Mouse (Mus musculus) CD4-positive helper T cell, adult 2 months (primary cell): Measurements from ENCODE around the gene Slc2a6.

Source experiments
- DNase-seq: peaks from one replicate; pipeline ENCODE4 v3.0.0-alpha.2; 2012; ENCODE audit warnings: low read depth, missing footprints, low spot score

Gene Slc2a6

DNA sequence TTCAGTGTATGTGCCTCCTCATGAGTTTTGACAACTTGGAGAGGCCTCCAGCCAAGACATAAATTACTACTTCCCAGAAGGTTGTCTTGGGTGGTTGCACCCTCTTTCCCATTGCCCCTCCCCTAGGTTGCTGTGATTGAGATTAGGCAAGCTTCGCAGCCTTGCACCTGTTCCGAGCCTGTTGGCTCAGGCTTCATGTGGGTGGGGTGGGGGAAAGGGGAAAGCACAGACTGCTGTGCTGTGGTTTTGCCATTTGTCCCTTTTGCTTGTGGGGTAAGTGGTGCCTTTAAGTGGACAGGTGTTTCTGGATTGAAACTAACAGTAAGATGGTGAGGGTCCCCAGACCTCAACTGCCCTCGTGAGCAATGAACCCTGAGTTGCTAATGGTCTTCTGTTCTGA is 8.2 kb upstream of the Slc2a6 start:
- DNase-seq, result no peak

DNA sequence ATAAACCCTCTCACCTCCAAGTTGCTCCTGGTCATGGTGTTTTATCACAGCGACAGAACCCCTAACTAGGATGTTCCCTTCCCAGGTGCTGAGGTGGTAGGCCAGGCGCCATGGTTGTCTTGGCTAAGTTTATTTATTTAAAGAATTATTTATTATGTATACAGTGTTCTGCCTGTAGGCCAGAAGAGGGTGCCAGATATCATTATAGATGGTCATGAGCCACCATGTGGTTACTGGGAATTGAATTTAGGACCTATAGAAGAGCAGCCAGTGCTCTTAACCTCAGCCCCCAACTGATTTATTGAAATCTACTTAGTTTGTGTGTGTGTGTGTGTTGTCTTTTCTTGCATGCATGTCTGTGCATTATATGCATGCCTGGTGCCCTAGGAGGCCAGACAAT is 4.6 kb upstream of the Slc2a6 start:
- DNase-seq, result no peak

DNA sequence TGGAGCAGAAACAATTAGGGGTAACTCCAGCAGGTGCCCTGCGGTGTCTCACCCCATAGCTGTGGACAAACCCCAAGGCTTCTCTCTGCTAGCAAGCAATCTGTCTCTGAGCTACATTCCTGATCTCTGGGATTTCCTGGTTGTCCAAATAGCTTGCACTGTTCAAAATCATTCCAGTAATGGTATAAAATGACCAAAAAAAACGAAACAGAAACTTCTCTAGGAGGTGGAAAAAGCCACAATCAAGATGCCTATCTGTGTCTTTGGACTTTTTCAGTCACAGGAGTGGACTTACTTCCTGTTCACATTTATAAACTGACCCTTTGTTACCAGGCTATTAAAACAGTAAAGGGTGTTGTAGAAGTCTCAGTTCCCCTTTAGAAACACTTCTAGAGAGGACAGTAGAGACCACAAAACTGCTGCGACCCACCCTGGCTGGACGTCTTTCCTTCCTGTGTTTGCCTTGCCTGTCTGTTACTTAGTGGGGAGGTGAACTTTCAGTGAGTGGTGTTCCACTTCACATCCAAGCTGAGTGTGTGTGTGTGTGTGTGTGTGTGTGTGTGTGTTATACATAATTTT is 728 bp upstream of the Slc2a6 start:
- DNase-seq, result no peak

DNA sequence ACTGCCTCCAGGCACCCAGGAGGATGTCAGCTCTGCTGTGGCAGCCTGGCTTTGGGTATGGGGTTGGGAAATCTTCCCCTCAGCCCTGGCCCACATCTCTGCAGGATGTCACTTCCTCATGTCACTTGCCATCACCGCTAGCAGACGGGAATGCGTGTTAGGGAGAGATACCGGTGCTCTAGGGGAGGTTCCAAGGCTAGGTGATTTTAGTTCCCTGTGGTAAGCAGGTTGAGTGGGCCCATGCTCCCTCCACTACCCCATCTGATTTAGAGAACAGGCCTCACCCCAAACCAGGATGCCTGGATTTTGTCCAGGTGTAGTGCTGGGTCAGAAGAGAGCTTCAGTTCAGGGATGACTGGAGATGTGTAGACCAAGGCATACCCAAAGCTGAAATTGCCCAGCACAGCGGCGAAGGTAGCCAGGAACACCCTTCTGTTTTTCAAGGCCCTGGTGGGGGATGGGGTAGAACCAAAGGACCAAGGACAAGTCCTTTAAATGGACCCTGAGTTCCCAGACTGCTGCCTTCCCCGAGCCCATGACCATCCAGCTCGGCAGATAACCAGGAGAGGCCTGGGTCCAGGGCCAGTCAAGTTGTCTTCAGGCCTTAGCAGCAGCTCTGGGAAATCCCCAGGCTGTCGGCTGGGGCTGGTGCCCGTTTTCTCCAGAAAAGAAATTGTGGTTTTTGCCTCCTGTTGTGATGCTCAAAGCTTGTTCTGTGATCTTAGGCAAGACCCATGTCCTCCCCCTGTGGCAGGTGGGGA is 761 bp downstream of the Slc2a6 start:
- peak; percentile 47 for DNase-seq

DNA sequence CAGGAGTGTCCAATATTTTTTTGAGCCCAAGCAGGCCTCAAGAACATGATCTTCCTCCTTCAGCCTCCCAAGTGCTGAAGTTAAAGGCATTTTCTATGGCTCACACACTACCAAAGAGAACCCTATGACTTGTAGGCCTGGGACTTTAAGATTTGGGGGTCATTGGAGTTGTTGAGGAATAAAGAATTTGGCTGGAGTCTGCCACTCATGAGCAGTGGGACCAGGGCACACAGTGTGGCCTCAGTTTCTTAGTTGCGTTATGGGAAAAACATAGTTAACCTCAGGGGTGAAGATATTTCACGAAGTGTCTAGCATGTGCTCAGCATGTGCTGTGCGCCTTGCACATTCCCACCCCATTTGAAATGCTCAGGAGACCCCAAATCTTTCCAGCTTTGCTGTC is 1.5 kb downstream of the Slc2a6 start:
- DNase-seq, result no peak

DNA sequence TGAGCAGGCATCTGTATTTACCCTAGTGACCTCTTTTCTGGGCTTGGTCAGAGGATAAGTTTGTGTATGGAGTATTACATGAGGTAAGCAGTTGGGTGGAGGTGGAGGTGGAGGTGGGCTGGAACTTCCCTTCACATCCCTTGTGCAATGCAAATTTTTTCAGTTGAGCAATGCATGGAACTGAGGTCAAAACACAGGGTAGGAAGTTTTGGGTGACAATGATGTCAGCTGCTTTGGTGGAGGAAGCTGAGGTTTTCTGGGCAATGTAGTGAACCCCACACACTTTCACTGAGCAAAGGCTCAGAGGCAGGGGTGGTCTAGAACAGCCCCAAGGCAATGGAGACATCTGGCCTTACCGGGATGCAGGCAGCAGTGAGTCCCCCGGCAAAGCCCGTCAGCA is 2.3 kb downstream of the Slc2a6 start:
- peak; percentile 39 for DNase-seq

DNA sequence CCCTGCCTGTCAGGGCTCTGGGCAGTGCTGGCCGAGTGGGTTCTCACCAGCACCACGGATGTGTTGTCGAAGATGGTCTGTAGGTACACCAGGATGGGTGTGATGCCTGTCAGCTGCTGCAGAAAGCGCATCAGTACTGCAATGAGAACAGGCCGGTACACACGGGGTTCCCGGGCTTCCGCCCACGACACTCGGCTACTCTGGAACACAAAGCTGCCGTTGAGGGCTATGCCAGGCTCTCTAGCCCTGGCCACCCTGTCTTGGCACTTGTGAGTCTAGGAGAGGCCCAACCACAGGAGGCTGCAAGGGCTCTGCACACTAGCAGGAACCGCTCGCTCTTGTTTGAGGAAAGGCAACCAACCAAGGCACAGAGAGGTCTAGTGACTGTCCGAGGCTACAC is 3.7 kb downstream of the Slc2a6 start:
- no peak for DNase-seq

DNA sequence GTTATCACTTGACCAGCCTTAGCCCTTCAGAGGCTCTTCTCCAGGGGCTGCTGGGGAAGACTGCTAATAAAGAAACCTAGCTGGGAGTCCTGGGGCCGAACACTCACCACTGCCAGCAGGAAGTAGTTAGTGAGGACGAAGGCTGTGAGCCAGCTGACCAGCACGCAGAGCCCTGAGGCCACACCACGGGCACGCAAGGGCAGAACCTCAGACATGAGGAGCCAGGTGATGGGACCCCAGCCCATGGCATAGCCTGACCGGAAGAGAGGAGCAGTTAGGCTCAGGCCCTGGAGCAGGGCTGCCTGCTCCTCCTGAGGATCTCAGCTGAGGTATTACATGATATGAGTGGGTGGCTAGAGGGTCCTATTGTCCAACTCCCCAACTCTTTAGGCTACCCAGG is 5.2 kb downstream of the Slc2a6 start:
- DNase-seq, result no peak

DNA sequence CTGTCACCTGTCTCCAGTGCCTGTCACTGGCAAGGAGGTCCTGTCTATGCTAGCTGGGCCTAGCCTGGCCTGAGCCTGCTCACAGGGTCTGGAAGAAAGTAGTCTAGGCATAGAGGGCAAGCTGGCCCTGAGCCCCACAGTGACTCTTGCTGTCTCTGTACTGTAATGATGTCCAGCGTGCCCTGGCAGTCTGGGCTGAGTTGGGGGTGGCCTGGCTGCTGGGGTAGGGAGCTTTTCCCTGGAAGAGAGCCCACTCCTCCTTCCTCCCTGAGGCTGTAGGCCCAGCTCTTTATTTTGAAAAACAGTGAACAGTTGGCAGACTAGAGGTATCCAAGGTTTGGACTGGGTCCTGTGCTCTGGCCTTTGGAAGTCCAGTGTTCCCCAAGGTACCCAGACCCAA is 6.7 kb downstream of the Slc2a6 start:
- DNase-seq, result no peak

DNA sequence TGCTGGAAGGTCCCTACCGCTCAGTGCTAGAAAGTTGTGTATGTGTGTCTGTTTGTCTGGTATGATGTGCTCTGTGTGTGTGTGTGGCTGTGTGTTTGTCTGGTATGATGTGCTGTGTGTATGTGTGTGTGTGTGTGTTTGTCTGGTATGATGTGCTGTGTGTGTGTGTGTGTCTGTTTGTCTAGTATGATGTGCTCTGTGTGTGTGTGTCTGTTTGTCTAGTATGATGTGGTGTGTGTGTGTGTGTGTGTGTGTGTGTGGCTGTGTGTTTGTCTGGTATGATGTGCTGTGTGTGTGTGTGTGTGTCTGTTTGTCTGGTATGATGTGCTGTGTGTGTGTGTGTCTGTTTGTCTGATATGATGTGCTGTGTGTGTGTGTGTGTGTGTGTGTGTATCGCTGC is 8.3 kb downstream of the Slc2a6 start:
- DNase-seq, result no peak

DNA sequence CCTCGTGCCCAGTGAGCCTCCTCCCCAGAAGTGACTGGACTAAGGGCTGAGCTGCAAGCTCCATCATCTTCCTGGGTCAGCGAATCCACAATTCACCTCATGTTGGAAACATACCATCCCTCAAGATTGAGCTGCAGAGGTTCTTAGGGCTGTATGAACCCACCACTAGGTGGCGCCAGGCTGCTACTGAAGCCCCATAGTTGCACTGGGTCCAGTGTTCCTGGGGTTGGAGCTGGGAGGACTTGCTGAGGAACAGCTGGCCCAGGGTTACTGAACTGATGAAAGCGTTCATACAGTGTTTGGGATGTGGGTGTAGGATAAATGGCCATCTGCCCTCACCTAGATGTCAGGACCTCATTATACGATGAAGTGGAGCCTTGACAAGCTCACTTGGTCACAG is 10.0 kb downstream of the Slc2a6 start:
- DNase-seq, result peak; percentile 62

DNA sequence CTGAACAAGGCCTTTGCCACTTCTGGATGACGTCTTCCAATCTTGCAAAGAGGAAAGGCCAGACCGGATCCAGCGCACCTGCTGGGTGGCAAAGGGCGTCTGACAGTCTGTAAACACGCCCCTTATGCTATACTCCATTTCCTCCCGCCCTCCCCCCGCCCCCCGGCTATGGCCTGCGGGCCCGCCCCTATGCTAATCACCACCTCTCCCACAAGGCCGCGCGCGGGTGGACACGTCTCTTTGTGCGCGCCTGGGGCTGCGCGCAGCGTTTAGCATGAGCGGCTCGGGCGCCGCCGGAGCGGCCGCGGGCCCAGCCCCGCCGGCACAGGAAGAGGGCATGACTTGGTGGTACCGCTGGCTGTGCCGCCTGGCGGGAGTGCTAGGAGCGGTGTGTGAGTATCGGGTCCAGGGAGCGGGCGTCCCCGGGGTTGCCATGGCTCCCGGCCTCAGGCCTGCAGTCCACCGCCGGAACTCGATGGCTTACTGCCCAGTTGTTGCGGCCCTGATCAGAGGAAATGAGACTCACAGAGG is 18.0 kb downstream of the Slc2a6 start, which contains the start of gene Cacfd1:
Gene Cacfd1, plus strand, starts transcription at position 213 of the 531 bp plus-strand sequence.
- DNase-seq, result peak; percentile 96

DNA sequence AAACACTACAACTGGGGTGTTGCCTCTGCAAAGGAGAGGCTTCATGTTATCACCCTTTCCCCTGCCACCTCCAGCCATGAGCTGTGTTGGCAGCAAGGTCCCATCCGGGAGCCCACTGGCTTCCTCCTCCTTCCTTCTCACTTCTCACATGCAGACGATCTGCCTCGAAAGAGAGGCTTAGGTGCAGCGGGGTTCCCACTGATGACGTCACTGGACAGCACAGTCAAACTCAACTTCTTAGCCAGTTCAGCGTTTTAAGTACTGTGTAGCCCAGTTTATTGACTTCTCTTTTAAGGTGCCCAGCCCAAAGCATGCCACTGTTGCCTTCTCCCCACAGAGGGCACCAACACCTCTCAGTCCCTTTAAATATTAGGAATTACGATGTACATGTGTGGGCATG is 20.1 kb downstream of the Slc2a6 start:
- DNase-seq, result no peak

DNA sequence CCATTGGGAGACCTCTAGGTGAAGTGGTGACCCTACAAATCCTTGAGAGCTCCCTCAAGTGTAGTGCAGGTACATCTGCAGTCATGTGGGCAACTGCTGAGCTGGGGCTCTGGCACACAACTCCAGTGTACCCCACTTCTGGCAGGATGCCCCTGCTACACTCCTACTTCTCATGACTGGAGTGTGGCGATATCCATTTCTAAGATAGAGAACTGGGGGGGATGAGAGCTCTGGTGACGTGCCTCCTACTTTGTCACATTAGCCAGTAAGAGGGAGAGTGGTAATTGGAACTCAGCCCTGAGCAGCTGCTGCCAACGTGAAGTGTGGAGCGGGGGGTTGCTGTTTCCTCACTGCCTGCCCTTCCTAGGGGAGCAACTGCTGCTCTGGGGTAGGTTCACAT is 21.5 kb downstream of the Slc2a6 start:
- DNase-seq, result no peak

DNA sequence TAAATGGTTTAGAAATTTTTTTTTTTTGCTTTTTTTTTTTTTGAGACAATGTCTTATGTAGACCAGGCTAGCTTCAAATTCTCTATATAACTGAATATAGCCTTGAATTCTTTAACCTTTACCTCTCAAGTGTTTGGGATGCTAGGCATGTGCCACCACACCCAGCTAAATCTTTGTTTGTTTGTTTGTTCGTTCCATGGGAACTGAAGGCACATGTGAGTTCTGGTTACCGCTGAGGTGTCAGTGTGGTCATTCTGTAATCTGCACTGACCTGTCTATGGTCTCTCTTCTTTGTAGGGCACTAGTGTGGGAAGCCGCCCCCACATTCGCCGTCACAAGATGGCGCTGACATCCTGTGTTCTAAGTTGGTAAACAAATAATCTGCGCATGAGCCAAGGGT is 29.8 kb downstream of the Slc2a6 start:
- no peak for DNase-seq

DNA sequence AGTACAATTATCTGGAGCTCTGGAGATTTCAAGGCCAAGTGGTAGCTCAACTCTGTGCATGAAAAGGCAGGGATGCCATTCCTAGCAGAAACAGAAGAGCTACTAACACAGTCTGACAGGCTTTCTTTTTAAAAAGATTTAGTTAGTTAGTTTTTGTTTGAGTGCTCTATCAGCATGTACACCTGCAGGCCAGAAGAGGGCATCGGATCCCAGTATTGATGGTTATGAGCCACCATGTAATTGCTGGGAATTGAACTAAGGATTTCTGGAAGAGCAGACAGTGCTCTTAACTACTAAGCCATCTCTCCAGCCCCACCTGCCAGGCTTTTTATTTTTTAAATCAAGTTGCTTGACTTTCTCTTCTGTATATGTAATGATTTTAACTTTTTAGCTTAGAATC is 30.3 kb downstream of the Slc2a6 start:
- no peak for DNase-seq

DNA sequence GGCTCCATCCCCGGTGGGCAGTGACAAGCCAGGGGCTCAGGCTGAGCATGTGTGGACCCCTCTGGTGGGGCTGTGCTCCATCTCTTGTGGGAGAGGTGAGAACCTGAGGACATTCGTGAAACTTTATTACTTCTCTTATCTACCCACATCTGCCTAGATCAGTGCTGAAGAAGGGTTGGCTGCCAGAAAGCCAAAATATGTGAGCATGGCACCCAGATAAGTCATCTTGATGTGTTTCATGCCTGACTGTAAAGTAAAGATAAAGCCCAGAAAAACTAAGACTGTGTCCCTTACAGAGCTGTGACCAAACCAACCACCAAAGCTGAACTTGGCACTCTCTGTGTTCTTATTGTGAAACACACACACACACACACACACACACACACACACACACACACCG is 33.9 kb downstream of the Slc2a6 start:
- no peak for DNase-seq

DNA sequence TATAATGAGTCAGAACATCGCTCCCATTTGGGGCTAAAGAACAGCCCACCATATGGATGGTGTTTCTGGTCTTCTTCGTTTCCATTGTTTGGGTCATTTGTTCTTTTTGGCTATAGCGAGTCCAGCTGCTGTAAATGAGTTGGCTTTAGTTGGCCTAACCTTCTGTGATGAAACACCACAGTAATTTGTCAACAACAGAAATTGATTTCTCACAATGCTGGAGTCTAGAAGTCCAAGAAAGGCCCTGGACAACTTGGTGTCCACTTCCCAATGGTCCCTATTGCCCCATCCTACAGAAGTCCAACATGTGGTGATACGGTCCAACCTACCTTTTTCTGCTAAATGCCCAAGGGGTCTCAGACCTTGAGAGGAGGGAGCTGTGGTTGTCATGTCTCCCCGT is 43.2 kb downstream of the Slc2a6 start:
- no peak for DNase-seq

DNA sequence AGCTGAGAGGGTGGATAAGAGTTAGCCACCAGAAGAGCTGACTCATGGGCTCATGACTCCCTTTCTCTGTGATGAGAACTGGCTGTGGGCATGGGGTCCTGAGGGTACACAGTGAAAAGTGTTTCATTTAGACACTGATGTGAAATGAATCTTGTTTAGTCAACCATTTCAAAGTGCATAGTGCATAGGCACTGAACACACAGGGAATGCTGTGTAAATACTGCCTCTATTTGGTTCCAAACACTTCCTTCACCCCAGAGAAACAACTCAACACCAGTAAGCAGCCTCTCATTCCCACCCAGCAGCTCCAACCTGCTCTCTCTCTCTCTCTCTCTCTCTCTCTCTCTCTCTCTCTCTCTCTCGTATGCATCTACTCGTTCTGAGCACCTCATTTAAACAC is 43.6 kb downstream of the Slc2a6 start:
- no peak for DNase-seq

DNA sequence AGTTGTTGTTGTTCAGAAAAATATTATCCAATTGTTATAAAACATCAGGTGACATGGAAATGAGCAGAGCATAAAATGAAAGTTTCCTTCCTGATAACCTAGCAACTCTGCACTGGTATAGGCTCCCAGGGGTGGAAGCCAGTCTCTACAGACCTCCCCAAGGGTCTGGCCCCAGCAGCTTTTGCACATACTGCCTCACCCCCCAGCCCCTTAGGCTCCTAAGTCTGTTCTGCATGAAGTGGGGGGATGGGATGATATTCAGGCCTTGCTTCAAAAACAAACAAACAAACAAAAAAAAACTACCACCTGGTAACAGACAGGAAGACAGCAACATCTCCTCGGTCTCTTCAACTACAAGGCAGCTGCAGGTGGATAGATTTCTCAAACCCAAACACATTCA is 47.4 kb downstream of the Slc2a6 start:
- DNase-seq, result no peak

DNA sequence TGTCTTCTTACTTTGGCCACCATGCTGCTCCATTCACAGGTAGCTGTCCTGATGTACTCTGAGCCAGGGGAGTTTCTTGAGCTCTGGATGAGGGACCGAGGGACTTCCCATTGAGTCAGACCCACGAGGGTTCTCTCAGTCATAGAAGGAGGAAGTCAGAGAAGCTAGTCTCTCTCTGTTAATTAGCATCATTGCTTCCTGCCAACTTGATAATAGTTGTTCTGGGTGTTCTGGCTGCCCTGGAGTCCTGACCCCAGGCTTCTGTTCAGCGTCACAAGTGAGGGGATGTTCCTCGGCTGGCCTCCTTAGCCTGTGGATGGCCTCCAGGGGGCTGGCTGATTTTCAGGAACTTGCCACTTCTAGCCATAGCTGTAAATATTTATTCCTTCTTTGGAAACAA is 53.8 kb downstream of the Slc2a6 start:
- no peak for DNase-seq

DNA sequence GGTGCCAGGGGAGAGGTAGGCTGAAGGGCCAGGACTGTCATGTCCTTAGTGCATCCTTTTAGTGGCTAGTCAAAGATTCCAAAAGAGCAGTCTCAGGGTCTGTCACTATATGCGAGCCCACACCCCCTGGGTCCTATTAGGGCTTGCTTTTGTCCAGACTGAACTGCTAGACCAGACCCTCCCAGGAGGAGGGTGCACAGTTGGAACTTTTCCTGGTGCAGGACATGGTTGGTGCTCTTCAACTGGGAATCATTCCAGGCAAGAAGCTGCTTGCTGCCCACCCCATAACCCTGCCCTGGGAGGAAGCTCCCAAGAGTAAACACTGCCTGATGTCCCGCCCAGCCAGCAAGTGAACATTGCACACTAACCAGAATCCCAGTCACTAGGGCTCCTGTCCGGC is 54.7 kb downstream of the Slc2a6 start, which contains the start of gene Adamts13:
Gene Adamts13, plus strand, starts transcription at position 301 of the 400 bp plus-strand sequence.
- no peak for DNase-seq
